Mouse (Mus musculus): Measurements from ENCODE around the gene Garnl3. TPM values are rescaled to one million over a fixed set of nuclear protein-coding genes. Genes with fewer than 3 reads are reported as not detected.
"Not testable (repeated sequence)": the region's sequence is repeated elsewhere in the genome, so short reads cannot be mapped to it uniquely, and the experiment has no call there.

The Garnl3 gene
- total RNA-seq, 2 experiments from 2014 or later = not detected

GRCm38 (mm10) chr2:33090620-33091520 is 40.6 kb downstream of the Garnl3 start:
- no peak for ATAC-seq (replicated peaks; ENCODE audit: poor library complexity, severe bottlenecking)

DNA sequence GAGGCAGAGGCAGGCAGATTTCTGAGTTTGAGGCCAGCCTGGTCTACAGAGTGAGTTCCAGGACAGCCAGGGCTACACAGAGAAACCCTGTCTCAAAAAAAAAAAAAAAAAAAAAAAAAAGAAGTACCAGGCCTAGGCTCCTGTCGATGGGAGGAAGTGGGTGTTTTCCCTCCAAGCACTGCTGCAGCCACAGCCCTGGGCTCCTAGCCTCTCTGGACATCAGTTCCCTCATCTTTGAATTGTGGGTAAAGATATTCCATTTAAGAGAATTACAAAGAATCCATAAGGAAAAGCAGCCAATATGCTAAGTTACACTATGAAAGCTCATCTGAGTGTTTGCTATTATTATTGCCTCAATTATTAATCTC is 41.4 kb downstream of the Garnl3 start:
- ATAC-seq (replicated peaks; ENCODE audit: poor library complexity, severe bottlenecking) = not testable (repeated sequence)

- no peak for ATAC-seq (replicated peaks; ENCODE audit: poor library complexity, severe bottlenecking)
Observed at GRCm38 (mm10) chr2:33089356-33090032, 42.0 kb downstream of the Garnl3 start.

DNA sequence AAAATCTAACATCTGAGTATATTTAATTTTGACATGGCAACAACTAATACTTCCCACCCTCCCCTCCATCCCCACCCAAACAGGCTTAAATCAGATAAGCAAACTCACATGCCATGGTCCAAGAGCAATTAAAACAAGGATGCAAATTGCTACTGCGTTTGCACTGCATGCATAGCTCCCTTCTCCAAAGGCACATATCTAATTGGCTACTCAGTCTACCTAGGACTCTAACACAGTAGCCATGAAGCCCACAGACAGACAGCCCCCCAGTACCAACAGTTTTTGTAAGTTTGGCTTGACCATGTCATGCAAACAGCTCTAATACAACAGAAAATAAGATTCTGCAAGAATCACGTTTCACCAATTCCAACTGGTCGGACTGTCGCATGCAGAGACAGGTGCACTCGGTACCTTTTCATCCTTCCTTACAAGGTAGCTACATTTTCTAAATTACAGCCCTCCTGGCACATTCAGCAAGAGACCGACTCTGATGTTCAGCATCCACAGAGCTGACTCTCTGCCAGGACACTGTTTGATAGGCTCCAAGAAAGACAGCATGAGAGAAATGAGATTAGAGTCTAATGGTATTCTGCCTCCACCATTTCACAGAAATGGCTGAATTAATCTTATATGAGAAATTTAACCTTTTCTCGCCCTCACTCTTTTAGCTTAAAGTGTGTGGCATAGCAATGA is 44.6 kb downstream of the Garnl3 start:
- no peak for ATAC-seq (replicated peaks; ENCODE audit: poor library complexity, severe bottlenecking)

- ATAC-seq (replicated peaks; ENCODE audit: poor library complexity, severe bottlenecking) = no peak
Observed at GRCm38 (mm10) chr2:33086016-33086596, 45.3 kb downstream of the Garnl3 start.

DNA sequence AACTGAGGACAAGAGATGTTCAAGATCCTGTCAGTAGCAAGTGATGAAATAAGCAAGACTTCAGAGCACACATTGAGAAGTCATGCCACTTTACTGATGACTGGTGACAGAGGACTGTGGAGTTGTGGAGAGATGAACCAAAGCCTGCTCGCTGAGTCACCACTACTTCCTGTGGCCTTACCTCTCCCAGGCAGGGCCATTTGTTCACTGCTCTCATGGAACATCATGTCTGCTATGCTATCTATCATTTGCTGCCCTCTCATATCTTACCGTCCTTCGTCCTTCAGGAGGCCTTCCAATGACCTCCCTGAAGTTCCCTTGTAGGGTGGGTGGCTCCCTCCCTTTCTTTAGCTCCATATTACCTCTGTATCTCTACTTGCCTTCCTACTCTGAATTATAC is 47.2 kb downstream of the Garnl3 start:
- no peak for ATAC-seq (replicated peaks; ENCODE audit: poor library complexity, severe bottlenecking)

DNA sequence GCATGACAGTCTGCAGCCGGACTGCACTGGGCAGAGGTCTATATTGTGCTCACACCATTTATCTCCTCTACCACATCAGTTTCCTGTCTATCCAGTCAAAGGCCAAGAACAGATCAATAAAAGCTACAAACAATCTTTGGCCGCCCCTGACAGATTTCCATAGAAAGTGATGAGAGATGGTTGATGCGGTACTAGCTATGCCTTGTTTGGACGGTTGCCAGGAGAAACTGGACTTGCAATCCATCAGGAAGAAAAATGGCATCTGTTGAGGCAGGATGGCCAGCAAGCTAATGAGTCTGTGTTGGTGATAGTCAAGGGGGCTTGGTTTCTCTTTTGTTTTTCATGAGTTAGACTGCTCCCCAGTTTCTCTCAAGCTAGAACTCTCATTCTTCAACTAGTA is 51.3 kb downstream of the Garnl3 start:
- no peak for ATAC-seq (replicated peaks; ENCODE audit: poor library complexity, severe bottlenecking)

DNA sequence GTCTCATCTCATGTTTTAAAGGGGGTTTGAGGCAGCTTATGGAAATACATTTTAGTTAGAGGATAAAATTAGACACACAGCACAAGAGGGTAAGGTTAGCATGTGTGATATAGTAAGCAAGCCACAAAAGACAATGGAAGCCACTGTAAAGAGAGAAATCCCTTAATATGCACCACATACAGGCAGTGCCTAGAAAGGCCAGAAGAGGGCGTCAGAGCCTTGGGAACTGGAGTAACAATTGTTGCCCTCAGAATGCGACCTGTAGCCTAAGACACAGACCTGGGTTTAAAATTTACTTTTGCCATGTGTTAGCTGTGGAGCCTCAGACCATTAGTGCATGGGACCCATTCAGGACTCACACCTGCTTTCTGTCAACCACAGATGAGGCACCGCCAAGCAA is 54.2 kb downstream of the Garnl3 start:
- no peak for ATAC-seq (replicated peaks; ENCODE audit: poor library complexity, severe bottlenecking)

GRCm38 (mm10) chr2:33074931-33075330 is 56.5 kb downstream of the Garnl3 start:
- ATAC-seq (replicated peaks; ENCODE audit: poor library complexity, severe bottlenecking) = no peak

DNA sequence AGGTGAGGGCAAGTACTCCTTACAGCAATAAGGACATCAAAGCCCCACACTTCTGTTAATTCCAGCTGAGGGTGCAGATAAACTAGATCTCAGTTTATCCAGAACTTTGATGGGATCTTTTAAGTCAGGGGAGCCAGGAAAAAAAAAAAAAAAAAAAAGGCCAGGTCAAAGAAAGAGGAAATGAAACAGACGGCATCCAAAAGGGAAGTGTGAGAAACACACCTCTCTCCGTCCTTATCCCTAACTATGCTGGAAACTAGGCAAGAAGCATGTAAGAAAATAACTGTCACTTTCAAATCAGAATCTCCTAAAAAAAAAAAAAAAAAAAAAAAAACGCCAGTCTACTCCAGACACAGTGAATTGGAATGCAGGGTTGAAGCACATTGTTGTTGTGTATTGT is 57.3 kb downstream of the Garnl3 start:
- no peak for ATAC-seq (replicated peaks; ENCODE audit: poor library complexity, severe bottlenecking)

- ATAC-seq (replicated peaks; ENCODE audit: poor library complexity, severe bottlenecking) = no peak
Observed at GRCm38 (mm10) chr2:33072333-33072732, 59.1 kb downstream of the Garnl3 start.

DNA sequence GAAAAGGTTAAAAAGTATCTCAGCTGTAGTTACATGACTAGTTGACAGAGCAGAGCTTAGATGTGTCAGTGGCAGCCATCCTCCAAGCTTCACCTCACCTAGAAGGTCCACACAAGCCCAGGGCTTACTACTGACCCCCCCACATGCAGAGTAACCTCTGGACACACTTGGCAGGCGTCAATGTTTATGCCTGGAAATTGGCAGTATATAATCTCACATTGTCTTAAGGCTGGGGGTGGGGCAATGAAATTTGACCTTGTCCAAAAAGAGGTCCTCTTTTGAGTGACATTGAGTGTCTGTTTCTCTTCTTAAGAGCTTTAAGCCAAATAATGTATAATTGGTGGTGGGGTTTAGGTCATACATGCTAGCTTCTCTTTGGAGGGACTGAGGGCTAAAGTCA is 65.8 kb downstream of the Garnl3 start:
- no peak for ATAC-seq (replicated peaks; ENCODE audit: poor library complexity, severe bottlenecking)

DNA sequence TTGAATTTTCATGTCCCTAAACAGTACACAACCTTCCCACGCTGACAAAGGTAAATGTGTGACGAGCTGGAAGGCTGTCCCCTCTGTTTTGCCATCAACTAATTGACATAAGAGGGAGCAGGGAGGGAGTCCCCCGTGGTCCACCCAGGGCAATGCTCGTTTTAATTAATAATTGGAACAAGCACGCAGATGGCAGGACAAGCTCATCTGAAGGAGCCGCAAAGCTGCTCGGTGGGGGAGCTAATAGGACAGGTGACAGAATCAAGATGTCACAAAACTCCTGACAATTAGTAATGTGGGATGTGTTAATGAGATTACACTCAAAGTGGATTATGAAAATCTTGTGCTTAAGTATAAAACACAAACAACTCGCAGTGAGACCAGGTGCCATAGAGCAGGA is 68.7 kb downstream of the Garnl3 start:
- ATAC-seq (replicated peaks; ENCODE audit: poor library complexity, severe bottlenecking) = no peak

DNA sequence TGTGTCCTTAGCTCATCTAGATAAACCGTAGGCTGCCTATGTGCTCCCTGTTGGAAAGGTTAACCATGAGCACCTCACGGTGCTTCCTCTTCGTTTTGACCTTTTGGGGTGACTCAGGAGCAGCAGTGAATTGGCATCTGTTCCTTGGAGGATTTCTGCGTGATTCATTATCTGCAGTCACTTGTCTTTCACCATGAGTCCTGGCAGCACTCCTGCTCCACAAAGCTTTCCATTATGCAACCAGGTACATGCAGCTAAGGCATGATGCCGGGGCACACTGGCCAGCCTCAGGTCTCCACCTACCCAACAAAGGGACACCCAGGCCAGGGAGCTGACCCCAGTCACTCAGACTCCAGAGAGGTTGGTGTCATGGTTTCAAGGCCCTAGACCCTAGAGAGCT is 72.5 kb downstream of the Garnl3 start:
- ATAC-seq (replicated peaks; ENCODE audit: poor library complexity, severe bottlenecking) = no peak

GRCm38 (mm10) chr2:33057514-33057913 is 73.9 kb downstream of the Garnl3 start:
- ATAC-seq (replicated peaks; ENCODE audit: poor library complexity, severe bottlenecking) = no peak

GRCm38 (mm10) chr2:33053966-33054365 is 77.5 kb downstream of the Garnl3 start:
- no peak for ATAC-seq (replicated peaks; ENCODE audit: poor library complexity, severe bottlenecking)

DNA sequence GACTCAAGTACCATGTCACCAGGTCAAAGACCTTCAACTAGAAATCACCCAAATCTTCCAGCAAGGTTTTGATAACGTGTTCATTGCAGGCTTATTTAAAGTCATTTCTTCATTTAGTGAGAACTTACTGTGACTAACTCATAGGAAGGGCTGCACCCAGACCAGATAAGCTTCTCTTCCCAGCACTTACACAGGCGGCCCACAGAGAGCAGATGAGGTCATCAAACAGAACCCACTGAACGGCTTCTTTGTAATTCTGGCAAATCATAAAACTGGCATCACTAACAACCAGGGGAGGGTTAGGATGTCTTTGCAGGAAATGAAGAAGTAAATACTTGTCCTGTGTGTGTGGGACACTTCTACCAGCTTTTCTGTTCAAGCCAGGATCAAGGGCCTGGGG is 84.1 kb downstream of the Garnl3 start:
- ATAC-seq (replicated peaks; ENCODE audit: poor library complexity, severe bottlenecking) = no peak

GRCm38 (mm10) chr2:33046919-33047318 is 84.5 kb downstream of the Garnl3 start:
- peak; percentile 37; the same call in 1 of the 2 replicates for ATAC-seq (replicated peaks; ENCODE audit: poor library complexity, severe bottlenecking)

GRCm38 (mm10) chr2:33045899-33046298 is 85.6 kb downstream of the Garnl3 start:
- ATAC-seq (replicated peaks; ENCODE audit: poor library complexity, severe bottlenecking) = no peak

DNA sequence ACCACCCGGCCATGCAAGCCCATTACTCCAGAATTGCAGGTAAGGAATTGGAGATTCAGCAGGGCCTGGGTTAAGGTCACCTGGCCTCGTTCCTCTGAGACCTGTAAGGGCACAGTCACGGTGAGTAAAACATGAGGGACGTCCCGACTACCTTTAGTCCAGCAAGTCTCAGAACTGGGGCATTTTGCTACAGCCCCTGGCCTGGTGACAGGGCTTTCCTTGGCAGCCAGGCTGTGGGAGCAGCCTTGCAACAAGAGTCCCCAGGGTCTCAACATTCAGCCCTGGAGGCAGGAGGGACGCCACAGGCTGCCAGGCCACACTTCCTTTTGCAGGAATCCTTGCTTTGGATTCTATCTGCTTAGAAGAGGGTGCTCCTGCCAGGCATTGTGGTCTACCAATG is 88.7 kb downstream of the Garnl3 start:
- ATAC-seq (replicated peaks; ENCODE audit: poor library complexity, severe bottlenecking) = no peak

GRCm38 (mm10) chr2:33041571-33041970 is 89.9 kb downstream of the Garnl3 start:
- ATAC-seq (replicated peaks; ENCODE audit: poor library complexity, severe bottlenecking) = no peak
